Mouse (Mus musculus) embryonic facial prominence, embryonic 11.5 days (tissue): ENCODE data around the gene Gm7534. TPM values are rescaled to one million over a fixed set of nuclear protein-coding genes. Genes with fewer than 3 reads are reported as not detected.

Source experiments
- ATAC-seq: fragments of 200-750 bp; cut with Nextera tagmentation; replicated peaks from 2 replicates; pipeline ENCODE4 v1.8.0; 2017; ENCODE audit warnings: low read depth; ENCODE audit not compliant: insufficient number of reproducible peaks, low FRiP score, low TSS enrichment
- DNase-seq: peaks from one replicate; pipeline ENCODE4 v3.0.0-alpha.2; 2015; ENCODE audit warnings: low spot score
- H3K27ac ChIP-seq: fragments of 300-500 bp; sonication (generic); replicated peaks from 2 replicates; pipeline ENCODE4 v1.5.1; 2014; ENCODE audit warnings: mild to moderate bottlenecking, low read depth, low read length, control low read depth
- H3K27me3 ChIP-seq: fragments of 300-500 bp; sonication (generic); 2 replicates; pipeline ENCODE4 v1.6.1; 2014; ENCODE audit warnings: mild to moderate bottlenecking, low read length, moderate library complexity, mixed read lengths; ENCODE audit not compliant: control insufficient read depth, insufficient read depth
- H3K36me3 ChIP-seq: fragments of 300-500 bp; sonication (generic); replicated peaks from 2 replicates; pipeline ENCODE4 v1.6.1; 2014; ENCODE audit warnings: low read depth, mild to moderate bottlenecking, low read length, moderate library complexity, mixed read lengths; ENCODE audit not compliant: control insufficient read depth, insufficient read depth
- H3K4me1 ChIP-seq: fragments of 300-500 bp; sonication (generic); 2 replicates; pipeline ENCODE4 v1.6.1; 2014; ENCODE audit warnings: low read length, mixed read lengths; ENCODE audit not compliant: control insufficient read depth, insufficient read depth
- H3K4me2 ChIP-seq: fragments of 300-500 bp; sonication (generic); 2 replicates; pipeline ENCODE4 v1.6.1; 2014; ENCODE audit warnings: low read depth, mild to moderate bottlenecking, control low read depth, low read length, moderate library complexity
- H3K4me3 ChIP-seq: fragments of 300-500 bp; sonication (generic); 2 replicates; pipeline ENCODE4 v1.5.1; 2014; ENCODE audit warnings: low read depth, low read length, control low read depth
- H3K9ac ChIP-seq: fragments of 300-500 bp; sonication (generic); replicated peaks from 2 replicates; pipeline ENCODE4 v1.6.1; 2014; ENCODE audit warnings: mild to moderate bottlenecking, control low read depth, low read length
- H3K9me3 ChIP-seq: fragments of 300-500 bp; sonication (generic); replicated peaks from 2 replicates; pipeline ENCODE4 v1.6.1; 2016; ENCODE audit warnings: mild to moderate bottlenecking, low read length, inconsistent platforms, mixed read lengths; ENCODE audit not compliant: control insufficient read depth
- WGBS: fragments of 180-500 bp; shearing (Covaris S2); extraction: QIAGEN DNeasy Blood & Tissue Kit; methylation state at CpG from one replicate; pipeline ENCODE4 v1.1.7; 2014; 5-methylcytosine and 5-hydroxymethylcytosine counted together
- polyA plus RNA-seq: library from polyadenylated mRNA; unstranded; fragments of >200 nt; fragmentation: Nextera tagmentation; extraction: Ambion mirVana; gene quantifications from 2 replicates; pipeline ENCODE4 v1.2.1, GENCODE M21; 2014

Gene Gm7534
- 0.14 TPM in 2 replicates for polyA plus RNA-seq

DNA sequence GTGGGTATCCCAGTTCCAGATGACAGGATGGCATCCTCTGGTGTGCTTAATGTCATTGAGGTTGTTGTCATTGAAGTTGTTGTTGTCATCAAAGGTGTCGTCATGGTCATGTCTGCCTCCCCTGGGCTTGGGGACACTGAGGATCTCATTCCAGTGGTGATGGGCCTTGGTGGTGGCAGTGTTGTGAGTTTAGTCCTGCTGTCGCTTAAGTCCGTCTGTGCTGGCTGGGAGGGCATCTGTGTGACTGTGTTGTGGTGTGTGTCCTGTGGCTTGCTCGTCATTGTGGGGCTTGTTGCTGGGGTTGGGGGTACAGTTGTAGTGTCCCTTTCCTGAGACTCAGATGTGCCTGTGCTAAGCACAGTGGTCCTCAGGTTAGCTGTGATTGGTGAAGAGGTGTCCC lies at the start of gene Gm7534:
Gm7534 (minus strand) TSS at position 101 of the 400 bp plus-strand sequence.
- Histone ChIP-seq H3K4me3 (no peak within 1 kb of the TSS), H3K9ac (no peak within 1 kb of the TSS), H3K9me3 (no peaks in the 10 kb centered on the region), H3K36me3 (no peaks in the 10 kb centered on the region), H3K27ac (no peak within 1 kb of the TSS), H3K27me3 (no peaks in the 10 kb centered on the region), H3K4me2 (no peak within 1 kb of the TSS), H3K4me1 (no peaks in the 10 kb centered on the region)
- WGBS = 96% methylated on average over 4 of the region's 4 CpGs
- ATAC-seq (no peak), DNase-seq (no peak)

DNA sequence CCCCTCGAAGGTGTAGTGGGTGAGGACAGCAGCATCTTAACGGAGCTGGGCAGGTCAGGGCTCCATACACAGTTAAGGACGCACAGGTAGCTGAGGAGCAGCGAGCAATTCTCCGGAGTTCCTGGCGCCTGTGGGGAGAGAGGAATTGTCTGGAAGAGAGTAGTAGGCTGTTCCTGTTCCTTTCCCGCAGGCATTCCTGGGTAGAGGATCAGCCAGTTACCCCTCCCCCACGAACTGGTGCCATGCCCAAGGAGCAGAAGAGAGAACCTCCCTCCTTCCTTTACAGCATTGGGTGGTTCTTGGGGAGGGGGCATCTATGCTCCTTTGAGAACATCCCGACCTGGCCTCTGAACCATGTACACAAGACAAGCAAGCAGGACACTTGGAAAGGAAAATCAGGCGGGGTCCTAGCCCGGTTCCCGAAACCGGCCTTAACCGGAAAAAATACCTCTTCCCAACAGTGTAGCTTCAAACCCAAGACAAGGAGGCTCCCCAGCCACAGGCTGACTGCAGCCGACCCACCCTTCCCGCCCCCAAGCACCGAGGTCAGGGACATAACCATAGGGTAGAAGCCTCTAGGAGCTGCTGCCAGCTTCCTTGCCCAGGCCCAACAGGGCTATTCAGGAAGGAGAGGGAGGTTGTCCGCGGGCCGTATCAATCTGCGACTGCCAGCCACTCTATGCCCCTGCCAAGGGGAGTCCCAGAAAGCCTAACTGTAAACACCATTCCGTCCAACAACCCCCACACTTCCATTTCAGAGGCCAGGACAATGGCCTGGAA lies 49.5 kb upstream of the Gm7534 start:
- Histone ChIP-seq H3K36me3 (no peaks in the 10 kb centered on the region), H3K27ac (no peak overlapping the region), H3K9ac (peak overlapping the region; percentile 75), H3K27me3 (peaks cover 35% of the 10 kb centered on the region), H3K9me3 (no peaks in the 10 kb centered on the region), H3K4me1 (peaks cover 22% of the 10 kb centered on the region), H3K4me3 (peak overlapping the region; percentile 50), H3K4me2 (peak overlapping the region; percentile 95)
- no peak for ATAC-seq
- peak; percentile 36 for DNase-seq
- WGBS = 4% methylated on average over 22 of the region's 22 CpGs

DNA sequence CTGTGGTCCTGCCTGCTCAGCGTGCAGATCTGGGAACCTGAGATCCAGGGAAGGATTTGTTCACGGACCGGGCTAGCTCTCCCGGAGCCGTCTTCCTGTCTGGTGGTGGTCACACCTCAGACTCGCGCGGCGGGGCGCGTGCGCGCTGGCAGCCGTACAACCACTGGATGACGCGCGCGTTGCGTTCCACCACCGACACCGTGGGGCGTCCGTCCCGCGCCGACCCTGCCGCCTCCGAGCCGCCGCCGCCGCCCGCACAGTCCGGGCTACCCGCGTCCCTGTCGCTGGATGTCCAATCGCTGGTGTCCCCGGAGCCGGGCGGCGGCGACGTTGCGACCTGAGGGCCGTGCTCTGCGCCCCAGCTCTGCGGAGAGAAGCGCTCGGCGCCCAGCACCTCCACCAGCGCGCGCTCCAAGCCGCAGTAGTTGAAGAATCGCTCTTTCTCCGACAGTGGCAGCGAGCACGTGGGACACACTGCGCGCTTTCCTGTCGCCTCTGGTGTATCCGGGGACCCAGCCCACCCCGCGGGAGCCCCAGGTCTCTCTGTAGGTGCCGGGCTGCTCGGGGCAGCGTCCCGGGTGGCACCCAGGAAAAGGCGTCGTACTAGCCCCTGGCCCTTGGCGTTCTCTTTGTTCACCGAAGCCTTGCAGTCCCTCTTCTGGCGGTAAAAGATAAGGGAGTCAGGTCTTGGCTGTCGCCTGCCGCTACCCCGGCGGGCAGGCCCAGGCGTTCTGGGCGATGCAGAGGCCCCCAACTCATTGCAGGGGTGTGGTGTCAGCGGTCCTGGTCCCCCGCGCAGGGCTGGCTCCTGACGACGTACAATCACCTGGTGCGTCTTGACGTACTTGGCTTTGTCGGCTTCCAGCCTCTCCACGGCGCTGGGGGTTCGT lies 48.7 kb upstream of the Gm7534 start:
- Histone ChIP-seq H3K4me2 (peak overlapping the region; percentile 95), H3K4me1 (peaks cover 15% of the 10 kb centered on the region), H3K27me3 (peaks cover 35% of the 10 kb centered on the region), H3K9ac (peak overlapping the region; percentile 75), H3K27ac (no peak overlapping the region), H3K4me3 (peak overlapping the region; percentile 50), H3K36me3 (no peaks in the 10 kb centered on the region), H3K9me3 (no peaks in the 10 kb centered on the region)
- ATAC-seq (no peak), DNase-seq (peak; percentile 63)
- WGBS = under 1% methylated on average over 77 of the region's 91 CpGs

DNA sequence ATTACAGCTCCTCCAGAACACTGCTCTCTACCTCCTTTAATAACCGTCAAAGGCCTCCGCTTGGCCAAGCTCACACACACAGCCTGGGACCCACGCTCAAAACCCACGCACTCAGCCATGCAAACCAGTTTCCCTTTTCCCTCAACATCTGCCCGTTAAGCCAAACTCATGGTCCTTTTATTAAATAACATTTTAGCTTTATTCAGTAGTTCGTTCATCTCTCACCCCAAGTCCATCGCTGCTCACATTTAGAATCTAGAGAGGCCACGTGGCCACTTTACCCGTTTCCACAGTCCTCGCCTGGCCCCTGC lies 48.1 kb upstream of the Gm7534 start:
- 8% methylated on average over 10 of the region's 10 CpGs for WGBS
- DNase-seq (no peak), ATAC-seq (no peak)
- H3K4me2 ChIP-seq = peak overlapping the region; percentile 95
- H3K4me3 ChIP-seq = peak overlapping the region; percentile 50
- no peak overlapping the region for H3K27ac ChIP-seq
- H3K4me1 ChIP-seq = peaks cover 10% of the 10 kb centered on the region
- H3K36me3 ChIP-seq = no peaks in the 10 kb centered on the region
- no peaks in the 10 kb centered on the region for H3K9me3 ChIP-seq
- H3K9ac ChIP-seq = peak overlapping the region; percentile 75
- H3K27me3 ChIP-seq = peaks cover 35% of the 10 kb centered on the region

DNA sequence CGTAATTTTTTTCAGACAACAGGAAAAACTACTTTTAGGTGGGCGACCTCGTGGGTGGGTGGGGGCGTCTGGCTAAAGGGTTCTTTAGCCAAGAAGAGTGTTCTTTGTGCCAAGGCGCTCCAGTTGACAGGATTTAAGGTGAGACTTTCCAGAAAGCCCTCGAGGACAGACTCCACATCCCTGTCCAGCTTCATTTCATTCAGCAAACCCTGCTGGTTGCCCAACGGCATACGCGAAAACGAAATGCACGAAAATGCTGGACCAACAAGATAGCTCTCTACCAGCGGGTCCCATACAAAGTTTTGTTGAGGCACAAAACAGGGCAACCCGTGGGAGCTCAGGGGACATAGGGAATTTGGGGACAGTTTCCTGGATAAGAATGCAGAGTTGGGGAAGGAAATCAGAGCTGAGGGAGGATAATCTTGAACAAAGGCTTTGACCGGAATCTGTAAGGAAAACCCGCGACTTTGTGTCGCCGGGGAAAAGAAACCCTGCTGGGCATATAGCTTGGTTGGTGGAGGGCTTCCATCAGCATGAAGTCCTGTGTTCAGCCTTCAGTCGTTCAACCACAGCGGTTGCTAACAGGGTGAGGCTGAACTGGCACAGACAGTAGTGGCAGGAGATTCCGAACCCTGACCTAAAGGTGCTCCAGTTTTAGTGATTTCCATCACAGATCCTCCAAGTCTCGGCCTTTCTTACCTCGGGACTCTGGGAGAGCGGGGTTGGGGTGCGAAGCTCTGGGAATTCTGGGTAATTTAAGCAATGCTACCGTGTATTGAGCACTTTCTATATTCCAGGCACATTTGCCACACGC lies 47.5 kb upstream of the Gm7534 start:
- Histone ChIP-seq H3K27me3 (peaks cover 35% of the 10 kb centered on the region), H3K36me3 (no peaks in the 10 kb centered on the region), H3K4me2 (peak overlapping the region; percentile 95), H3K9me3 (no peaks in the 10 kb centered on the region), H3K4me1 (peaks cover 10% of the 10 kb centered on the region), H3K4me3 (peak overlapping the region; percentile 27), H3K27ac (no peak overlapping the region), H3K9ac (no peak overlapping the region)
- ATAC-seq (no peak), DNase-seq (peak; percentile 22)
- WGBS = 5% methylated on average over 27 of the region's 27 CpGs

DNA sequence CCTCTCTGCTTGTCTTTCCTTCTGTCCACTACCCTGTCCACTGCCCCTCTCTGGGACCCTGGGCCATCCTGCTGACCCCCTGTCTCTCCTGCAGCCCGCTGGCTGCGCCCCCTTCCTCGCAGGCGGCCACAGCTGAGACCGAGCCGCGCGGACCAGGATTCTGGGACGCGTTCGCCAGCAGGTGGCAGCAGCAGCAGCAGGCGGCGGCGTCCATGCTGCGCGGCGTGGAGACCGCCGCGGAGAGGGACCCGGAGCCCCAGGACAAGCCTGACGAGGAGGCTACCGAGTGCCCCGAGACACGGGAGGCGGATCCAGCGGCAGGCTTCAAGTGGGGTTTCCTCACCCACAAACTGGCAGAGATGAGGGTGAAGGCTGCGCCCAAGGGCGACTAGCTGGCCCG lies 46.8 kb upstream of the Gm7534 start:
- H3K27me3 ChIP-seq = peaks cover 35% of the 10 kb centered on the region
- no peaks in the 10 kb centered on the region for H3K36me3 ChIP-seq
- peaks cover 8% of the 10 kb centered on the region for H3K4me1 ChIP-seq
- 0 out of 2 replicates have a peak, but pooled peaks have one; percentile 35 for ATAC-seq
- no peak overlapping the region for H3K9ac ChIP-seq
- H3K4me3 ChIP-seq = peak overlapping the region; percentile 27
- peak overlapping the region; percentile 68 for H3K4me2 ChIP-seq
- DNase-seq = peak; percentile 86
- no peaks in the 10 kb centered on the region for H3K9me3 ChIP-seq
- H3K27ac ChIP-seq = no peak overlapping the region
- under 1% methylated on average over 30 of the region's 30 CpGs for WGBS

DNA sequence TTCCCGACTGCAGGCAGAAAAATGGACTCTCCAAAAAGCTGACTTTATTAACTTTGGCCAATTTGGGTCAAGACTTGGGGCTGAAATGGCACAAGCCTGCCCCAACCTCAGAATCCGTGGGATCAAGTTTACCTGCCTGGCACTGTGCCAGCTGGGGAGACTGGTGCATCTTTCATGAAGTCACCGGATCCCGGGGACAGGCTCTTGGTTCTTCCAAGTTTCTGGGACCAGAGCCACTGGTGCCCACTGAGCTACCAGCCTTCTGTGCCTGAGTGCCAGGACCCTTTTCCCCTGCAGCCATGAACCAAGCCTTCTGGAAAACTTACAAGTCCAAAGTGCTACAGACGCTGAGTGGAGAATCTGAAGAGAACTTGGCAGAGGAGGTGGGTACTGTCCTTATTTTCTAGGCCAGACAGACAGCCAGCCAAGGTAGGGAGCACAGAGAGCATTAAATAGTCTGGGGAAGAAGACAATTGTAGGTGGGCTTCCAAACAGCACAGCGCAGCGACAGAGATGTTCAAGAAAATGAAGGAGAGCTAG lies 44.0 kb upstream of the Gm7534 start, which contains the start of gene Gm30191:
Gm30191 (plus strand) TSS at position 217 of the 540 bp plus-strand sequence.
- Histone ChIP-seq H3K9ac (peak within 1 kb of the TSS; percentile 13), H3K4me1 (peaks cover 2% of the 10 kb centered on the region), H3K4me2 (peak within 1 kb of the TSS; percentile 88), H3K9me3 (no peaks in the 10 kb centered on the region), H3K27ac (no peak within 1 kb of the TSS), H3K27me3 (peaks cover 20% of the 10 kb centered on the region), H3K36me3 (no peaks in the 10 kb centered on the region), H3K4me3 (peak within 1 kb of the TSS; percentile 79)
- WGBS = 67% methylated on average over 7 of the region's 7 CpGs
- DNase-seq (no peak), ATAC-seq (no peak)
